Mouse (Mus musculus) liver, embryonic 14.5 days (tissue): ENCODE results near the gene Kcnc3. TPM values are rescaled to one million over a fixed set of nuclear protein-coding genes. Genes with fewer than 3 reads are reported as not detected.

Experiments used
- ATAC-seq: fragments of 200-750 bp; cut with Nextera tagmentation; 2 replicates; pipeline ENCODE4 v1.8.0; 2017; ENCODE audit warnings: moderate number of reproducible peaks, mild to moderate bottlenecking, moderate library complexity; ENCODE audit not compliant: insufficient read depth
- DNase-seq, 3 experiments: peaks; one replicate each; pipeline ENCODE4 v3.0.0-alpha.2; 2012 to 2013; ENCODE audit warnings: low read depth in 3 of 3, low spot score in 3 of 3
- H3K27ac ChIP-seq: fragments of 300-500 bp; sonication (generic); 2 replicates; pipeline ENCODE4 v1.5.1; 2014; ENCODE audit warnings: moderate library complexity, mild to moderate bottlenecking, control low read depth, inconsistent platforms
- H3K27me3 ChIP-seq: fragments of 300-500 bp; sonication (generic); 2 replicates; pipeline ENCODE4 v1.6.1; 2014; ENCODE audit warnings: mild to moderate bottlenecking, low read length, moderate library complexity; ENCODE audit not compliant: control insufficient read depth, insufficient read depth
- H3K36me3 ChIP-seq: fragments of 300-500 bp; sonication (generic); replicated peaks from 2 replicates; pipeline ENCODE4 v1.6.1; 2014; ENCODE audit warnings: low read depth; ENCODE audit not compliant: control insufficient read depth, insufficient read depth
- H3K4me1 ChIP-seq, 2 experiments: fragments of 200-500 bp in 1 of 2; fragments of 300-500 bp in 1 of 2; sonication (generic) in 1 of 2; replicated peaks; 2 replicates each; pipeline ENCODE4 v1.6.1; 2012 to 2014; ENCODE audit warnings: antibody characterized with exemption in 1 of 2, inconsistent platforms in 1 of 2, low read length in 1 of 2; ENCODE audit not compliant: control insufficient read depth in 2 of 2, insufficient read depth in 2 of 2
- H3K4me2 ChIP-seq: fragments of 300-500 bp; sonication (generic); 2 replicates; pipeline ENCODE4 v1.6.1; 2014; ENCODE audit warnings: low read depth, mild to moderate bottlenecking, control low read depth, moderate library complexity
- H3K4me3 ChIP-seq, 2 experiments: fragments of 200-500 bp in 1 of 2; fragments of 300-500 bp in 1 of 2; sonication (generic) in 1 of 2; 2 replicates each; pipeline ENCODE4 v1.5.1; 2012 to 2014; ENCODE audit warnings: low read depth in 2 of 2, low read length in 2 of 2, mild to moderate bottlenecking in 2 of 2, control low read depth in 1 of 2, inconsistent platforms in 1 of 2, moderate library complexity in 1 of 2; ENCODE audit not compliant: insufficient read depth in 1 of 2
- H3K9ac ChIP-seq: fragments of 300-500 bp; sonication (generic); replicated peaks from 2 replicates; pipeline ENCODE4 v1.6.1; 2014; ENCODE audit warnings: mild to moderate bottlenecking, control low read depth, moderate library complexity
- H3K9me3 ChIP-seq: fragments of 300-500 bp; sonication (generic); 2 replicates; pipeline ENCODE4 v1.6.1; 2016; ENCODE audit warnings: low read length, mixed read lengths; ENCODE audit not compliant: control insufficient read depth
- CTCF ChIP-seq: IDR thresholded peaks from 2 replicates; pipeline ENCODE4 v1.5.1; 2016; ENCODE audit warnings: antibody characterized with exemption, low read depth, control low read depth
- EP300 ChIP-seq: IDR thresholded peaks from 2 replicates; pipeline ENCODE4 v1.6.1; 2016; ENCODE audit warnings: antibody characterized with exemption, low read depth
- WGBS: fragments of 180-500 bp; shearing (Covaris S2); extraction: QIAGEN DNeasy Blood & Tissue Kit; methylation state at CpG from one replicate; pipeline ENCODE4 v1.1.7; 2014; ENCODE audit not compliant: insufficient replicate concordance; 5-methylcytosine and 5-hydroxymethylcytosine counted together
- polyA plus RNA-seq, 2 experiments: library from polyadenylated mRNA; depleted of rRNA in 1 of 2; stranded (reverse) in 1 of 2; unstranded in 1 of 2; fragments of >200 nt; fragmentation: Nextera tagmentation in 1 of 2; extraction: Ambion mirVana in 1 of 2; gene quantifications; 2 replicates each; pipeline versions ENCODE4 v1.2.1 to v1.2.3; 2012 to 2014

Gene Kcnc3
- polyA plus RNA-seq, 2 experiments: 0.16 TPM; not detected in 1

GRCm38 (mm10) chr7:44581637-44582036 lies 8.8 kb upstream of the Kcnc3 start:
- ATAC-seq: no peak
- Histone ChIP-seq H3K27ac (no peak overlapping the region), H3K4me1 (no peaks in the 10 kb centered on the region), H3K4me2 (no peak overlapping the region), H3K36me3 (no peaks in the 10 kb centered on the region), H3K27me3 (peaks cover 16% of the 10 kb centered on the region), H3K9me3 (no peaks in the 10 kb centered on the region), H3K4me3 (no peak overlapping the region), H3K9ac (no peak overlapping the region)
- no peak for DNase-seq
- 45% methylated on average over 6 of the region's 6 CpGs for WGBS
- TF ChIP-seq EP300: no peak
- TF ChIP-seq CTCF: no peak

- no peak overlapping the region for H3K27ac ChIP-seq
- no peak for ATAC-seq
- no peak overlapping the region for H3K4me2 ChIP-seq
- no peak for DNase-seq
- H3K36me3 ChIP-seq: no peaks in the 10 kb centered on the region
- TF ChIP-seq EP300: no peak
- no peak for TF ChIP-seq CTCF
- H3K4me1 ChIP-seq: no peaks in the 10 kb centered on the region
- no peaks in the 10 kb centered on the region for H3K9me3 ChIP-seq
- no peak overlapping the region for H3K4me3 ChIP-seq
- 37% methylated on average over 5 of the region's 5 CpGs for WGBS
- H3K27me3 ChIP-seq: peaks cover 27% of the 10 kb centered on the region
- H3K9ac ChIP-seq: no peak overlapping the region
Measured at GRCm38 (mm10) chr7:44582709-44583108, 7.8 kb upstream of the Kcnc3 start.

DNA sequence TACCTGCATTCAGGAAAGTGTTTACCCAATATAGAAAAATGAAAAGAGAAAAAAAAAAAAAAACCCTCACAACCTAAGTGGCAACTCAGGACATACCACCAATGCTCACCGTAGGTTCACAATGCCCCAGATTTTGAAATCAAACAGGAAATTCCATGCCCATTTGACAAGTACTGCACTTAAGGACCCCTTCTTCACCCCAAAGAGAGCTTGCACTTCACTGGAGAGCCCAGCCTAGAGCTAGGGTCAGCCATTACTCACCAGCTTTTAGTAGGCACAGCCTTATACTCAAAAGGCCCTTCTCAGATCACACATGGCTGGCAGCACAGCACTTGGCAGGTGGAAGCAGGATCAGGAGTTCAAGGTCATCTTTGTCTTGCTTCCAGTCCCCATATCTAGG lies 7.3 kb upstream of the Kcnc3 start:
- H3K4me2 ChIP-seq: no peak overlapping the region
- 48% methylated on average over 1 of the region's 1 CpGs for WGBS
- ATAC-seq: no peak
- H3K4me1 ChIP-seq: no peaks in the 10 kb centered on the region
- H3K27me3 ChIP-seq: peaks cover 32% of the 10 kb centered on the region
- no peak for TF ChIP-seq CTCF
- no peak for TF ChIP-seq EP300
- H3K36me3 ChIP-seq: no peaks in the 10 kb centered on the region
- no peak overlapping the region for H3K27ac ChIP-seq
- H3K9ac ChIP-seq: no peak overlapping the region
- H3K4me3 ChIP-seq: no peak overlapping the region
- H3K9me3 ChIP-seq: no peaks in the 10 kb centered on the region
- DNase-seq: no peak

GRCm38 (mm10) chr7:44584265-44584804 lies 6.1 kb upstream of the Kcnc3 start:
- TF ChIP-seq CTCF (no peak), EP300 (no peak)
- no peak for DNase-seq
- no peak for ATAC-seq
- Histone ChIP-seq H3K9ac (no peak overlapping the region), H3K27me3 (peaks cover 43% of the 10 kb centered on the region), H3K4me1 (no peaks in the 10 kb centered on the region; a peak in 1 of 4 replicates), H3K36me3 (no peaks in the 10 kb centered on the region), H3K4me2 (no peak overlapping the region), H3K4me3 (no peak overlapping the region), H3K9me3 (no peaks in the 10 kb centered on the region), H3K27ac (no peak overlapping the region)
- 44% methylated on average over 4 of the region's 4 CpGs for WGBS

DNA sequence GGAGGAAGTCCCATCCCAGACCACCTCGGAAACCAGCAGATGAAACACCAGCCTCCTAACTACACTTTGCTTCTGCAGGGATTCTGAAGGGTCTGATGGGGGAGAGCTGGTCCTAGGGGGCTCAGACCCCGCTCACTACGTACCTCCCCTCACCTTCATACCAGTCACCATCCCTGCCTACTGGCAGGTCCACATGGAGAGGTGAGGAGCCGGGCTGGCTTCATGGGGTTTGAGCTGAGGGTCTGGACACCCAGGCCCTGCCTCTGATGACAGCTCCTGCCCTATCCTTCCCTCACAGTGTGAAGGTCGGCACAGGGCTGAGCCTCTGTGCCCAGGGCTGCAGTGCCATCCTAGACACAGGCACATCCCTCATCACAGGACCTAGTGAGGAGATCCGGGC lies 5.5 kb upstream of the Kcnc3 start:
- no peaks in the 10 kb centered on the region for H3K36me3 ChIP-seq
- no peaks in the 10 kb centered on the region; a peak in 1 of 4 replicates for H3K4me1 ChIP-seq
- H3K27me3 ChIP-seq: peaks cover 49% of the 10 kb centered on the region
- DNase-seq (no peak), ATAC-seq (no peak)
- no peak overlapping the region for H3K9ac ChIP-seq
- H3K4me2 ChIP-seq: no peak overlapping the region
- no peaks in the 10 kb centered on the region for H3K9me3 ChIP-seq
- TF ChIP-seq EP300 (no peak), CTCF (no peak)
- H3K4me3 ChIP-seq: no peak overlapping the region
- 56% methylated on average over 6 of the region's 6 CpGs for WGBS
- no peak overlapping the region for H3K27ac ChIP-seq
